Mouse (Mus musculus) cortical plate, adult 2 months (tissue): ENCODE measurements around the gene Bglap. TPM values are rescaled to one million over a fixed set of nuclear protein-coding genes. Genes with fewer than 3 reads are reported as not detected.
"Not testable (repeated sequence)": the region's sequence is repeated elsewhere in the genome, so short reads cannot be mapped to it uniquely, and the experiment has no call there.

Experiments
- H3K27ac ChIP-seq: fragments of 200-500 bp; 2 replicates; pipeline ENCODE4 v1.5.1; 2012; ENCODE audit warnings: low read length, control low read depth, inconsistent platforms; ENCODE audit not compliant: insufficient read depth
- H3K4me1 ChIP-seq: fragments of 200-500 bp; 2 replicates; pipeline ENCODE4 v1.6.1; 2011; ENCODE audit warnings: low read length; ENCODE audit not compliant: control insufficient read depth, insufficient read depth
- H3K4me3 ChIP-seq: fragments of 200-500 bp; 2 replicates; pipeline ENCODE4 v1.5.1; 2011; ENCODE audit warnings: mild to moderate bottlenecking, low read length, control low read depth; ENCODE audit not compliant: insufficient read depth
- CTCF ChIP-seq: fragments of 200-500 bp; IDR thresholded peaks from 2 replicates; pipeline ENCODE4 v1.5.1; 2011; ENCODE audit warnings: mild to moderate bottlenecking, control low read depth, low read length; ENCODE audit not compliant: insufficient read depth; ENCODE audit errors: extremely low read depth
- POLR2A ChIP-seq: fragments of 200-500 bp; IDR thresholded peaks from 2 replicates; pipeline ENCODE4 v1.6.1; 2011; ENCODE audit warnings: mild to moderate bottlenecking, low read length, control low read depth; ENCODE audit not compliant: insufficient read depth; ENCODE audit errors: extremely low read depth
- polyA plus RNA-seq: library from polyadenylated mRNA; depleted of rRNA; stranded (reverse); fragments of >200 nt; gene quantifications from 2 replicates; pipeline ENCODE4 v1.2.3, GENCODE M21; 2012; rRNA removed

Gene Bglap
- not detected in 2 replicates for polyA plus RNA-seq

GRCm38 (mm10) chr3:88384364-88384763, at the start of gene Bglap:
Gene Bglap (minus strand): TSS chr3:88384464.
- no peak for TF ChIP-seq CTCF
- no peak for TF ChIP-seq POLR2A
- no peaks in the 10 kb centered on the region for H3K4me1 ChIP-seq
- no peak within 1 kb of the TSS for H3K4me3 ChIP-seq
- H3K27ac ChIP-seq = no peak within 1 kb of the TSS

GRCm38 (mm10) chr3:88428639-88429038, 44.4 kb upstream of the Bglap start:
- not testable (repeated sequence) for H3K4me1 ChIP-seq, H3K27ac ChIP-seq, H3K4me3 ChIP-seq
- 0 out of 2 replicates have a peak, but pooled peaks have one; percentile 13 for TF ChIP-seq CTCF

GRCm38 (mm10) chr3:88427342-88427905, 43.2 kb upstream of the Bglap start:
- TF ChIP-seq CTCF (no peak), POLR2A (no peak)
- H3K4me1 ChIP-seq = peaks cover 5% of the 10 kb centered on the region; the same call in 1 of the 2 replicates
- no peak overlapping the region for H3K4me3 ChIP-seq
- no peak overlapping the region for H3K27ac ChIP-seq

- H3K4me3 ChIP-seq = no peak overlapping the region
- TF ChIP-seq POLR2A (no peak), CTCF (no peak)
- H3K27ac ChIP-seq = no peak overlapping the region
- H3K4me1 ChIP-seq = peaks cover 8% of the 10 kb centered on the region
These were observed 41.6 kb upstream of the Bglap start for GRCm38 (mm10) chr3:88425708-88426420.

GRCm38 (mm10) chr3:88425330-88425689, 41.0 kb upstream of the Bglap start:
- TF ChIP-seq POLR2A = no peak
- Histone ChIP-seq H3K4me3 (peak overlapping the region; percentile 70; the same call in 1 of the 2 replicates), H3K4me1 (peaks cover 8% of the 10 kb centered on the region), H3K27ac (no peak overlapping the region)

- no peak within 1 kb of the TSS for H3K27ac ChIP-seq
- peak within 1 kb of the TSS; percentile 70 for H3K4me3 ChIP-seq
- peak; percentile 99 for TF ChIP-seq POLR2A
- no peak for TF ChIP-seq CTCF
- peaks cover 8% of the 10 kb centered on the region for H3K4me1 ChIP-seq
These were observed 40.5 kb upstream of the Bglap start, which contains the start of gene Slc25a44 for GRCm38 (mm10) chr3:88424605-88425329. Gene Slc25a44 (minus strand): TSS chr3:88425139.

GRCm38 (mm10) chr3:88422020-88422720, 37.9 kb upstream of the Bglap start:
- Histone ChIP-seq H3K4me3 (peak overlapping the region; percentile 7; the same call in 1 of the 2 replicates), H3K27ac (no peak overlapping the region), H3K4me1 (peaks cover 12% of the 10 kb centered on the region)
- no peak for TF ChIP-seq POLR2A
- TF ChIP-seq CTCF = no peak

- Histone ChIP-seq H3K27ac (no peak overlapping the region), H3K4me3 (no peak overlapping the region), H3K4me1 (peaks cover 12% of the 10 kb centered on the region)
- no peak for TF ChIP-seq POLR2A
- no peak for TF ChIP-seq CTCF
These were observed 36.5 kb upstream of the Bglap start for GRCm38 (mm10) chr3:88420771-88421170.

- TF ChIP-seq CTCF (no peak), POLR2A (no peak)
- Histone ChIP-seq H3K4me3 (no peak overlapping the region), H3K27ac (no peak overlapping the region), H3K4me1 (peaks cover 7% of the 10 kb centered on the region)
These were observed 33.8 kb upstream of the Bglap start for GRCm38 (mm10) chr3:88418016-88418415.

GRCm38 (mm10) chr3:88415668-88416067, 31.4 kb upstream of the Bglap start:
- Histone ChIP-seq H3K27ac (no peak overlapping the region), H3K4me1 (peaks cover 4% of the 10 kb centered on the region), H3K4me3 (no peak overlapping the region)
- no peak for TF ChIP-seq POLR2A
- no peak for TF ChIP-seq CTCF
